Mouse (Mus musculus): ENCODE measurements around the gene Myom1. TPM values are rescaled to one million over a fixed set of nuclear protein-coding genes. Genes with fewer than 3 reads are reported as not detected.

The Myom1 gene
- polyA plus RNA-seq, 1 experiment, result 2.4 TPM

GRCm38 (mm10) chr17:70994671-70995070, 7.8 kb upstream of the Myom1 start:
- H3K27me3 ChIP-seq (ENCODE audit: control insufficient read depth, insufficient read depth, low read length), result no peaks in the 10 kb centered on the region
- no peak overlapping the region for H3K27ac ChIP-seq (ENCODE audit: insufficient read depth, low read length)
- peaks cover 3% of the 10 kb centered on the region; the same call in 1 of the 2 replicates for H3K4me1 ChIP-seq (ENCODE audit: control insufficient read depth, insufficient read depth, low read length)
- H3K4me3 ChIP-seq (replicated peaks; ENCODE audit: insufficient read depth, low read depth, low read length), result no peak overlapping the region
- no peak for TF ChIP-seq CTCF (IDR thresholded peaks at IDR 0.05; ENCODE audit: borderline replicate concordance, insufficient read depth, low read depth, low read length)
- no peak for TF ChIP-seq POLR2A (IDR thresholded peaks at IDR 0.05; ENCODE audit: borderline replicate concordance, insufficient read depth, low read length)
- no peak for DNase-seq
- 86% methylated on average over 6 of the region's 6 CpGs for WGBS

- no peak overlapping the region for H3K4me3 ChIP-seq (replicated peaks; ENCODE audit: insufficient read depth, low read depth, low read length)
- no peak for TF ChIP-seq CTCF (IDR thresholded peaks at IDR 0.05; ENCODE audit: borderline replicate concordance, insufficient read depth, low read depth, low read length)
- H3K27ac ChIP-seq (ENCODE audit: insufficient read depth, low read length), result no peak overlapping the region
- H3K27me3 ChIP-seq (ENCODE audit: control insufficient read depth, insufficient read depth, low read length), result no peaks in the 10 kb centered on the region
- no peak for DNase-seq
- WGBS, result 94% methylated on average over 6 of the region's 6 CpGs
- peaks cover 3% of the 10 kb centered on the region; the same call in 1 of the 2 replicates for H3K4me1 ChIP-seq (ENCODE audit: control insufficient read depth, insufficient read depth, low read length)
These were observed 6.9 kb upstream of the Myom1 start for GRCm38 (mm10) chr17:70995551-70995950.

GRCm38 (mm10) chr17:70997836-70998235, 4.6 kb upstream of the Myom1 start:
- 88% methylated on average over 6 of the region's 6 CpGs for WGBS
- DNase-seq, result no peak
- no peak overlapping the region for H3K27ac ChIP-seq (ENCODE audit: insufficient read depth, low read length)

GRCm38 (mm10) chr17:70998400-70998975, 3.9 kb upstream of the Myom1 start:
- Histone ChIP-seq H3K4me1 (ENCODE audit: control insufficient read depth, insufficient read depth, low read length) (no peaks in the 10 kb centered on the region), H3K27me3 (ENCODE audit: control insufficient read depth, insufficient read depth, low read length) (no peaks in the 10 kb centered on the region), H3K27ac (ENCODE audit: insufficient read depth, low read length) (no peak overlapping the region), H3K4me3 (replicated peaks; ENCODE audit: insufficient read depth, low read depth, low read length) (no peak overlapping the region)
- WGBS, result 78% methylated on average over 9 of the region's 9 CpGs
- no peak for TF ChIP-seq POLR2A (IDR thresholded peaks at IDR 0.05; ENCODE audit: borderline replicate concordance, insufficient read depth, low read length)
- TF ChIP-seq CTCF (IDR thresholded peaks at IDR 0.05; ENCODE audit: borderline replicate concordance, insufficient read depth, low read depth, low read length), result no peak
- DNase-seq, result no peak

More at GRCm38 (mm10) chr17:70997836-70998235, 4.6 kb upstream of the Myom1 start:
- TF ChIP-seq CTCF (IDR thresholded peaks at IDR 0.05; ENCODE audit: borderline replicate concordance, insufficient read depth, low read depth, low read length), result no peak
- no peak for TF ChIP-seq POLR2A (IDR thresholded peaks at IDR 0.05; ENCODE audit: borderline replicate concordance, insufficient read depth, low read length)
- H3K4me1 ChIP-seq (ENCODE audit: control insufficient read depth, insufficient read depth, low read length), result no peaks in the 10 kb centered on the region
- no peak overlapping the region for H3K4me3 ChIP-seq (replicated peaks; ENCODE audit: insufficient read depth, low read depth, low read length)
- no peaks in the 10 kb centered on the region for H3K27me3 ChIP-seq (ENCODE audit: control insufficient read depth, insufficient read depth, low read length)

GRCm38 (mm10) chr17:70999187-70999586, 3.2 kb upstream of the Myom1 start:
- H3K4me3 ChIP-seq (replicated peaks; ENCODE audit: insufficient read depth, low read depth, low read length), result no peak overlapping the region
- 78% methylated on average over 5 of the region's 5 CpGs for WGBS
- no peak for DNase-seq
- no peaks in the 10 kb centered on the region for H3K27me3 ChIP-seq (ENCODE audit: control insufficient read depth, insufficient read depth, low read length)
- no peaks in the 10 kb centered on the region for H3K4me1 ChIP-seq (ENCODE audit: control insufficient read depth, insufficient read depth, low read length)
- TF ChIP-seq CTCF (IDR thresholded peaks at IDR 0.05; ENCODE audit: borderline replicate concordance, insufficient read depth, low read depth, low read length) (no peak), POLR2A (IDR thresholded peaks at IDR 0.05; ENCODE audit: borderline replicate concordance, insufficient read depth, low read length) (no peak)
- H3K27ac ChIP-seq (ENCODE audit: insufficient read depth, low read length), result no peak overlapping the region

GRCm38 (mm10) chr17:71000255-71000654, 2.2 kb upstream of the Myom1 start:
- 67% methylated on average over 2 of the region's 2 CpGs for WGBS
- no peak overlapping the region for H3K4me3 ChIP-seq (replicated peaks; ENCODE audit: insufficient read depth, low read depth, low read length)

GRCm38 (mm10) chr17:71001067-71001466, 1.4 kb upstream of the Myom1 start:
- no peaks in the 10 kb centered on the region for H3K4me1 ChIP-seq (ENCODE audit: control insufficient read depth, insufficient read depth, low read length)
- H3K4me3 ChIP-seq (replicated peaks; ENCODE audit: insufficient read depth, low read depth, low read length), result no peak overlapping the region
- DNase-seq, result no peak
- no peak overlapping the region for H3K27ac ChIP-seq (ENCODE audit: insufficient read depth, low read length)
- TF ChIP-seq CTCF (IDR thresholded peaks at IDR 0.05; ENCODE audit: borderline replicate concordance, insufficient read depth, low read depth, low read length), result no peak
- no peak for TF ChIP-seq POLR2A (IDR thresholded peaks at IDR 0.05; ENCODE audit: borderline replicate concordance, insufficient read depth, low read length)
- WGBS, result 17% methylated on average over 6 of the region's 6 CpGs
- H3K27me3 ChIP-seq (ENCODE audit: control insufficient read depth, insufficient read depth, low read length), result no peaks in the 10 kb centered on the region

More at GRCm38 (mm10) chr17:71000255-71000654, 2.2 kb upstream of the Myom1 start:
- DNase-seq, result no peak
- no peak overlapping the region for H3K27ac ChIP-seq (ENCODE audit: insufficient read depth, low read length)
- TF ChIP-seq CTCF (IDR thresholded peaks at IDR 0.05; ENCODE audit: borderline replicate concordance, insufficient read depth, low read depth, low read length) (no peak), POLR2A (IDR thresholded peaks at IDR 0.05; ENCODE audit: borderline replicate concordance, insufficient read depth, low read length) (no peak)
- H3K27me3 ChIP-seq (ENCODE audit: control insufficient read depth, insufficient read depth, low read length), result no peaks in the 10 kb centered on the region
- H3K4me1 ChIP-seq (ENCODE audit: control insufficient read depth, insufficient read depth, low read length), result no peaks in the 10 kb centered on the region

- WGBS, result 1% methylated on average over 43 of the region's 43 CpGs
- Histone ChIP-seq H3K27ac (ENCODE audit: insufficient read depth, low read length) (peak overlapping the region; percentile 99), H3K27me3 (ENCODE audit: control insufficient read depth, insufficient read depth, low read length) (no peaks in the 10 kb centered on the region), H3K4me1 (ENCODE audit: control insufficient read depth, insufficient read depth, low read length) (no peaks in the 10 kb centered on the region), H3K4me3 (replicated peaks; ENCODE audit: insufficient read depth, low read depth, low read length) (peak overlapping the region; percentile 96)
- DNase-seq, result no peak
- TF ChIP-seq CTCF (IDR thresholded peaks at IDR 0.05; ENCODE audit: borderline replicate concordance, insufficient read depth, low read depth, low read length) (no peak), POLR2A (IDR thresholded peaks at IDR 0.05; ENCODE audit: borderline replicate concordance, insufficient read depth, low read length) (no peak)
These were observed 743 bp upstream of the Myom1 start for GRCm38 (mm10) chr17:71001699-71002080.

All from cerebellum, adult 2 months (tissue).